Mouse (Mus musculus): ENCODE measurements at regions not wholly inside any gene's neighbourhood (a gene's known extent, or its start where the extent isn't known, plus 50 kb on each side); places are given as distances from the start of the nearest gene placed in this dataset.
A peak's percentile ranks its signal among the peaks of the same experiment; 100 is the strongest.

- ATAC-seq (ENCODE audit: extremely low read depth, insufficient number of reproducible peaks, low FRiP score, poor library complexity, severe bottlenecking): no peak
Measured at GRCm38 (mm10) chr8:33081941-33082340, 346.6 kb upstream of the 5930422O12Rik start.

DNA sequence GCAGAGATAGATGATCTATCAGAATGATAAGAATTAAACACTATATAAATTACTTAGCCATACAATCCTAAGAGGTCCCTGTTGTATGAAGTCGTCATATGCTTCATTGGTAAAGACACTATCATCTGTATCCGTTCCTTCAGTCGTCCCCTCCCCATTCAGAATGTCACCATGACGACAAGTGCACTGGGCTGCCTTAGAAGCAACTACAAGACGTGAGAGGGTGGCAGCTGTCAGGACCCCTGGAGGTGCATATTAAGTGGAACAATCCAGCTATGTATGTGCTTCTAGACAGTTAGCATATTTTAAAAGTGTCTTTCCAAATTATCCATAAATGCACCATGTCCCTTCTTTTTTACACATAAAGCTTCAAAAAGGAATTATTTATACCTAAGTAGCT lies 343.0 kb upstream of the 5930422O12Rik start:
- ATAC-seq (ENCODE audit: extremely low read depth, insufficient number of reproducible peaks, low FRiP score, poor library complexity, severe bottlenecking): no peak

DNA sequence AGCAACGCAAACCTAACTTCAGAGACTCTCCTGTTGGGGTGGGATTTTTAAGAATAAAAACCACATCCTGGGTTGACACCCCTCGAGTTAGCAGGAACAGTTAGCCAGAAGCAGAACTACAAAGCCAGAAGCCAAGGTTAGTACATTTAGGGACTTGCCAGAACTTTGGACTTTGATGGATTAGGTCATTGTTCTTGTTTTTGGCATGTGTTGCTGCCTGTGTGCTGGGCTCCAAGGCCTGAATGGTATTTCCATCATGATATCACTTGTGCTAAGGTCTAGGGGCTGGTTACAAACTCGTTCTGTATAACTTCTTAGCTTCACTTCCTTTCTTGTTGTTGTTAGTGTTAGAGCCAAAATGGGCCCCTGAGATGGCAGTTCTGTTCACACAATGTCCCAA lies 338.8 kb upstream of the 5930422O12Rik start:
- ATAC-seq (ENCODE audit: extremely low read depth, insufficient number of reproducible peaks, low FRiP score, poor library complexity, severe bottlenecking): no peak

DNA sequence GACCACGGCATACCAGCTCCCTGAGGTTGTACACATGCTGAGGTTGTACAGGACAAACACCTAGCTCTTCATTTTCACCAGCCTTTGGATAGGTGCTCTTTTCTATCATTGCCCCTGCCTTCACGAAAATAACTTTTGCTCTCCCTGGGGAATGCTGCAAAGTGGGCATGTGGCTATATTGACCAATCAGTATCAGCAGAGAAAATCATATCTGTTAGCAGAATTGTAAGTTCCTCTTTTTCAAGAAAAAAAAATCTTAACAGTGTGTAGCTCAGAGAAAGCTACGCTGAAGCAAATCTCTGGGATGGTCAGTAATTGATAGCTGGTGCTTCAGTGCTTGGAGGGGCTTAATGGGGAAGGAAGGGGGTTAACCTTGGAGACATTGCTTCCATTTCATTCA lies 319.6 kb upstream of the 5930422O12Rik start:
- ATAC-seq (ENCODE audit: extremely low read depth, insufficient number of reproducible peaks, low FRiP score, poor library complexity, severe bottlenecking): no peak

DNA sequence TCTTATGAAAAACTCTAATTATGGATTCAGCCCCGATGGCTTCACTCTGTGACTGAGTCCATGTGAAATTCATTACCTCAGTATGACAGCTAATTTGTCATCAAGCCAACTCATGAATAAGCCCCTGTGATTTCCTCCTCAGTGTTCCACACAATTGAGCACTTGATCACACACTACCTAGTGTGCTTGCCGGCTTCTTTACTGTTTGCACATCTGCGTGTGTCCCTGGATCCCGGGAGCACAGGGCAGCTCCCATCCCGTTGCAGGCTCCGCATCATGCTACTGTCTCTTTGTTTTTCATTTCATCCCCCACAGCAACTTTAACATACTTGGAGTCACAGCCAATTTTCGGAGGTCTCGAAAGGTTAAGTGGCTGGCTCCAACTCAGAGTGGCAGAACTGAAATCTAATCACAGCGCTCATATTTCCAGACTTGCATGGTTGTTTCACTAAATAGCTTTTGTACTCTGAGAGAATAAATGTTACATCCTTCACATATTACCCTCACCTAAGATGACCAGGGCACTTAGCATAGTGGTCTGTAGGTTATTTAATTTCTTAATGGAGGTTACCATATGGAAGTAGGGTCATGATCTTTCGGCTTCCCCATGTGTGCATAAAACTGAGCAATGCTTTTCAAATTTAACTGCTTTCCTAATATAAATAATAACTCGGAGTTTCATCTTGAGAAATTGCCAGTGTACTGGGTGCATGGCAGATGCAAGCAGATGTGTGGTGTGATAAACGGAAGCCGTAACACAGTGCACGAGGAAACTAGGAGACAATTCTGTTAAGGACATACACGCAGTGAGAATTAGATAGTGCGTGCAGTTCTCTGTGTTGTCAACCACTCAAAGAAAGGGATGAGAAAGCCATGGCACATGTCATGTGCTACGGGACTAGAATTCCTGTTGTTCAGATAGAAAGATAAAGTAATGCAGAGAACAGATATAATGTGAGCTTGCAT lies 313.0 kb upstream of the 5930422O12Rik start:
- ATAC-seq (ENCODE audit: extremely low read depth, insufficient number of reproducible peaks, low FRiP score, poor library complexity, severe bottlenecking): no peak

DNA sequence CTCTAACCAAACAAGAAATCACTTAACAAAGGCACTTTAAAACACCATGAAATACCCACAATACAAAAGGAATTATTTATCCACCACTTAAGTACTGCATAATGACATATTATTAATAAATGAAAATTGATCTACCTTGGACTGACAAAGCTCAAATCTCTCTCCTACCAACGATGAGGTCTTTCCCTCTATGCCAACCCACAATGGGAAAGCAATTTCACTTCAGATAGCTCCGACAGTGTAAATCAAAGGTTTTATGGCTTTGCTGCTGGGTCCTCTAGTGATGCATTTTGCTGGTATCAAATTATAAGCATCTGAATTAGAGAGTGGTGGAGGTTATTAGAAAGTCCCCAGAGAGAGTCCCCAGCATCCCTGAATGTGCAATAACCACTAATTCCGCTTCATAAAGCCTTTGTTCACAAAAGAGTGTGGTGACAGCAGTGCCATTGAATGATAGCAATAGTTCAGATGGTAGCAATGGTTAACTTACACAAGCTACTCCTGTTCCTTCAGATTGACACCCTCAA lies 305.4 kb upstream of the 5930422O12Rik start:
- ATAC-seq (ENCODE audit: extremely low read depth, insufficient number of reproducible peaks, low FRiP score, poor library complexity, severe bottlenecking): no peak

DNA sequence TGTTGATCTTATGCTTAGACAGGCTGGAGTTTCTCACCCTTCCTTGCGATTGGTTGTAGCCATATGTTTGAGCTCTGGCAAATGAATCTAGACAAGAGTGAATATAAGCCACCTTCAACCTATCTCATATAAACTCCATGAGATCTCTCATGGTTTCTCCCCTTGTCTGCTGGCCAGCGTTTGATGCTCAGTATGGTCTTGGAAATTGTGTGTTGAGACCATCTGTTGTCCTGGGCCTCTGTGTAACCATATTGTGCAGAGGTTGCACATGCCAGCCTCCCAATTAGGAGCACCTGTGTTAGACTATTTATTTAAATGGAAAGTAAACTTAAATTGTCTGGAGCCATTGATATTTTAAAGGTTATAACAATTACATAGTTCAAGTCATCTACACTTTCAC lies 301.5 kb upstream of the 5930422O12Rik start:
- ATAC-seq (ENCODE audit: extremely low read depth, insufficient number of reproducible peaks, low FRiP score, poor library complexity, severe bottlenecking): no peak

- no peak for ATAC-seq (ENCODE audit: extremely low read depth, insufficient number of reproducible peaks, low FRiP score, poor library complexity, severe bottlenecking)
Measured at GRCm38 (mm10) chr8:33138874-33139273, 289.6 kb upstream of the 5930422O12Rik start.

DNA sequence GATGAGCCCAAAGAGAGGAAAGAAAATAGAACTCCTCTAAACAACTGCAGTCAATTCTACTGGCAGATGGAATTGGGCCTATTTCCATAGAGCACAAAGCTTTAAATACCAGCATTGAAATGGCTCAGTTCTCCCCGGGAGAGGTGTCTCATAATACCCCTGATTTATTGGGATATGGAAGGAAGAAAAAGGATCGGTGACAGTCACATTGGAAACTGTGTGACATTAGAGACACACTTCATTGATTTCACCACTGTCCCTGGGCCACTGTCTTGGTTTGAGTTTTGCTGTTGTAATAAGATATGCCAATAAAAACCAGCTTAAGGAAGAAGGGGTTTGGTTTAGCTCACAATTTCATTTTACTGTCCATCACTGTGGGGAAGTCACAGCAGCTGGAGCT lies 288.7 kb upstream of the 5930422O12Rik start:
- ATAC-seq (ENCODE audit: extremely low read depth, insufficient number of reproducible peaks, low FRiP score, poor library complexity, severe bottlenecking): no peak

DNA sequence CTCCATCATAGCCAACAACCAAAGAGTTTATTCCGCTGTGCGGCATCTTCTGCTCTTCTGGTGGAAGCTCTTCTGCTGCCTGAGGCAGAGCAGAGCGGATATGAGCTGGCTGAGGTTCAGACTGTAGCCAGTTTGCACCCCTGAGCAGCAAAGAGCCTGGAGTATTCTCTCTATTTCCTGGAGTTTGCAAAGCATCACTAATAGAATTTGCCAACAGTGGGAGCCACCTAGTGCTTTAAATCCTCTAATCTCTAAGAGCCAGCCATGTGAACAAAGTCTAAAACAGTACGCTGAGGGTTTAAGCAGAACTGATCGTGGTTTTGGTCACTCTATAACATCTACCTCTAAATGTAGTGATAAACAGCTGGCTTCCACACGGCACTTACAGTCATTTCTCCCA lies 250.9 kb upstream of the 5930422O12Rik start:
- ATAC-seq (ENCODE audit: extremely low read depth, insufficient number of reproducible peaks, low FRiP score, poor library complexity, severe bottlenecking): no peak

GRCm38 (mm10) chr8:33183029-33183428 lies 245.5 kb upstream of the 5930422O12Rik start:
- 0 out of 2 replicates have a peak, but pooled peaks have one; percentile 30 for ATAC-seq (ENCODE audit: extremely low read depth, insufficient number of reproducible peaks, low FRiP score, poor library complexity, severe bottlenecking)
